Mouse (Mus musculus): Measurements from ENCODE around the gene Kansl1l. TPM values are rescaled to one million over a fixed set of nuclear protein-coding genes. Genes with fewer than 3 reads are reported as not detected.

Gene Kansl1l
- total RNA-seq (2021), result 10 to 100 TPM; 17.5 to 19.8 TPM

GRCm38 (mm10) chr1:66817453-66817839, at the start of gene Kansl1l:
Kansl1l (minus strand) TSS chr1:66817562.
- peak; percentile 97 for DNase-seq
- intact Hi-C loops (cut with DNase I), result loop anchor here (5.0 kb wide), 1 partner anchor 115 kb away; the partner anchor contains the start of gene Rpe

- intact Hi-C loops (cut with DNase I), result no loop called here
- DNase-seq, result no peak
Measured at GRCm38 (mm10) chr1:66865633-66866032, 48.3 kb upstream of the Kansl1l start.

- no peak for DNase-seq
- intact Hi-C loops (cut with DNase I), result no loop called here
Measured at GRCm38 (mm10) chr1:66863741-66864495, 46.6 kb upstream of the Kansl1l start.

GRCm38 (mm10) chr1:66862712-66863511, 45.5 kb upstream of the Kansl1l start, which contains the start of gene Acadl:
Acadl (minus strand) TSS chr1:66863277.
- peak; percentile 73 for DNase-seq
- intact Hi-C loops (cut with DNase I), result no loop called here

GRCm38 (mm10) chr1:66861764-66862672, 44.7 kb upstream of the Kansl1l start:
- intact Hi-C loops (cut with DNase I), result no loop called here
- peak; percentile 21 for DNase-seq

- DNase-seq, result peak; percentile 14
- intact Hi-C loops (cut with DNase I), result no loop called here
Measured at GRCm38 (mm10) chr1:66847506-66847905, 30.1 kb upstream of the Kansl1l start.

GRCm38 (mm10) chr1:66845690-66846318, 28.4 kb upstream of the Kansl1l start:
- DNase-seq, result no peak
- intact Hi-C loops (cut with DNase I), result no loop called here

GRCm38 (mm10) chr1:66841938-66842337, 24.6 kb upstream of the Kansl1l start:
- no peak for DNase-seq
- intact Hi-C loops (cut with DNase I), result no loop called here

GRCm38 (mm10) chr1:66841510-66841909, 24.1 kb upstream of the Kansl1l start:
- DNase-seq, result no peak
- intact Hi-C loops (cut with DNase I), result no loop called here

GRCm38 (mm10) chr1:66839755-66840438, 22.5 kb upstream of the Kansl1l start:
- DNase-seq, result no peak
- intact Hi-C loops (cut with DNase I), result loop anchor here (10.0 kb wide), 1 partner anchor 735 kb away; no protein-coding TSS in a partner anchor

- DNase-seq, result no peak
- intact Hi-C loops (cut with DNase I), result loop anchor here (10.0 kb wide), 1 partner anchor 734 kb away; no protein-coding TSS in a partner anchor
Measured at GRCm38 (mm10) chr1:66839135-66839534, 21.8 kb upstream of the Kansl1l start.

GRCm38 (mm10) chr1:66838184-66839042, 21.1 kb upstream of the Kansl1l start:
- peak; percentile 78 for DNase-seq
- intact Hi-C loops (cut with DNase I), result loop anchor here (10.0 kb wide), 1 partner anchor 734 kb away; no protein-coding TSS in a partner anchor

GRCm38 (mm10) chr1:66837207-66837606, 19.8 kb upstream of the Kansl1l start:
- DNase-seq, result no peak

GRCm38 (mm10) chr1:66832636-66833165, 15.3 kb upstream of the Kansl1l start:
- no peak for DNase-seq
- intact Hi-C loops (cut with DNase I), result loop anchor here (10.0 kb wide), 1 partner anchor 728 kb away; no protein-coding TSS in a partner anchor

More at GRCm38 (mm10) chr1:66837207-66837606, 19.8 kb upstream of the Kansl1l start:
- intact Hi-C loops (cut with DNase I), result loop anchor here (10.0 kb wide), 1 partner anchor 732 kb away; no protein-coding TSS in a partner anchor

- DNase-seq, result no peak
- intact Hi-C loops (cut with DNase I), result loop anchor here (10.0 kb wide), 1 partner anchor 727 kb away; no protein-coding TSS in a partner anchor
Measured at GRCm38 (mm10) chr1:66831824-66832600, 14.7 kb upstream of the Kansl1l start.

- intact Hi-C loops (cut with DNase I), result loop anchor here (10.0 kb wide), 1 partner anchor 725 kb away; no protein-coding TSS in a partner anchor
- no peak for DNase-seq
Measured at GRCm38 (mm10) chr1:66829400-66830080, 12.2 kb upstream of the Kansl1l start.

Data from left cerebral cortex, postnatal 4 days (tissue).